10 mouse cellular contexts compared by ENCODE assay signal in the genomic region with DNA sequence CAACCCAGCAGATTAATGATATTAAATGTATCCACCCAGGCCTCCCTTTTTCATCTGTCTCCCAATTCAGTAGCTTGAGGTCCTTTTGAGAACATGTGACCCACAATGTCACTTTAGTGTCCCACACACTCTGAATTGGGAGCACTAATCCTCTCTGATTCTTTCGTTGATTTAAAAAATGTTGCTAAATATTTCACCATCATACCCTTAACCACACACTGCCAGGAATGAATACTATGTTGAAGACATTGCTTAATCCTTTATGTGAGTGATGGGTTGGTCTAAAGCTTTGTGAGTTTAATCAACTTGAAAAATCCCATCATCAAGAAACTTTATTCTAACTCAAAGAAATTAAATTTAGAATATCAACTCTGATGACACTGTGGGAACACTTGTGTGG.
"Had no signal": no experiment of that assay in that cellular context is flagged by ENCODE, and none has a peak within 500 bp of the region (broad histone marks: within the 10 kb centered on the region; RNA-seq: fewer than 3 reads in every experiment).

No protein-coding gene starts in this region.

- DNase-seq: right cerebral cortex, adult 18-20 months; right cerebral cortex, postnatal 14 days; right cerebral cortex, postnatal 25 days; right cerebral cortex, postnatal 4 days; spleen, adult 18-20 months; thymus, adult 18-20 months; thymus, adult 2 months; thymus, postnatal 14 days; thymus, postnatal 36 days; thymus, postnatal 4 days had no signal
